Mouse (Mus musculus): ENCODE measurements around the gene Olfr1331. TPM values are rescaled to one million over a fixed set of nuclear protein-coding genes. Genes with fewer than 3 reads are reported as not detected.
"Not testable (repeated sequence)": the region's sequence is repeated elsewhere in the genome, so short reads cannot be mapped to it uniquely, and the experiment has no call there.

Gene Olfr1331
- total and polyA plus RNA-seq, 3 experiments: not detected

- Histone ChIP-seq H3K9ac (ENCODE audit: control insufficient read depth, low read depth, low read length, poor library complexity, severe bottlenecking) (no peak within 1 kb of the TSS), H3K27ac (ENCODE audit: control insufficient read depth, low read depth, low read length) (no peak within 1 kb of the TSS), H3K4me1 (ENCODE audit: control insufficient read depth in 1 of 2, insufficient read depth in 2 of 2, low read length in 2 of 2) (no peaks in the 10 kb centered on the region), H3K79me2 (ENCODE audit: control insufficient read depth, insufficient read depth, low read length, poor library complexity) (no peaks in the 10 kb centered on the region), H3K9me3 (replicated peaks; ENCODE audit: insufficient read depth, low read length) (no peaks in the 10 kb centered on the region), H3K36me3 (ENCODE audit: control insufficient read depth in 1 of 2, insufficient read depth in 2 of 2, low read length in 2 of 2) (no peaks in the 10 kb centered on the region), H3K4me3 (ENCODE audit: control insufficient read depth in 1 of 2, insufficient read depth in 1 of 2, low read depth in 2 of 2, low read length in 2 of 2) (no peak within 1 kb of the TSS), H3K27me3 (ENCODE audit: control insufficient read depth in 1 of 2, insufficient read depth in 2 of 2, low read length in 2 of 2) (peaks cover 0 to 2% of the 10 kb centered on the region in 2 experiments; a peak in 2 of 4 replicates)
- no peak for TF ChIP-seq GATA1 (IDR thresholded peaks at IDR 0.05; ENCODE audit: low read depth, low read length)
- no peak for TF ChIP-seq MAZ (IDR thresholded peaks at IDR 0.05; ENCODE audit: low read depth, low read length)
- TF ChIP-seq MXI1 (IDR thresholded peaks at IDR 0.05; ENCODE audit: low read depth, low read length): no peak
- TF ChIP-seq ZMIZ1 (IDR thresholded peaks at IDR 0.05; ENCODE audit: low read depth, low read length): no peak
- no peak for DNase-seq (ENCODE audit: low read depth, low spot score)
Observed at GRCm38 (mm10) chr4:118888297-118888696, 23.8 kb downstream of the Olfr1331 start, which contains the start of gene Olfr1330. TSS of gene Olfr1330 (plus strand) at chr4:118888597.

- Histone ChIP-seq H3K4me1 (ENCODE audit: control insufficient read depth in 1 of 2, insufficient read depth in 2 of 2, low read length in 2 of 2) (no peaks in the 10 kb centered on the region), H3K27me3 (ENCODE audit: control insufficient read depth in 1 of 2, insufficient read depth in 2 of 2, low read length in 2 of 2) (no peaks in the 10 kb centered on the region), H3K36me3 (ENCODE audit: control insufficient read depth in 1 of 2, insufficient read depth in 2 of 2, low read length in 2 of 2) (no peaks in the 10 kb centered on the region), H3K79me2 (ENCODE audit: control insufficient read depth, insufficient read depth, low read length, poor library complexity) (no peaks in the 10 kb centered on the region), H3K9me3 (replicated peaks; ENCODE audit: insufficient read depth, low read length) (no peaks in the 10 kb centered on the region), H3K9ac (ENCODE audit: control insufficient read depth, low read depth, low read length, poor library complexity, severe bottlenecking) (no peak overlapping the region), H3K4me3 (ENCODE audit: control insufficient read depth in 1 of 2, insufficient read depth in 1 of 2, low read depth in 2 of 2, low read length in 2 of 2) (no peak overlapping the region), H3K27ac (ENCODE audit: control insufficient read depth, low read depth, low read length) (no peak overlapping the region)
- no peak for DNase-seq (ENCODE audit: low read depth, low spot score)
- TF ChIP-seq MXI1 (IDR thresholded peaks at IDR 0.05; ENCODE audit: low read depth, low read length) (no peak), KAT2A (conservative IDR thresholded peaks at IDR 0.05; ENCODE audit: low read depth, low read length) (no peak), USF2 (IDR thresholded peaks at IDR 0.05; ENCODE audit: borderline replicate concordance in 1 of 2, insufficient read depth in 1 of 2, low read depth in 1 of 2, low read length in 2 of 2) (no peak), GATA1 (IDR thresholded peaks at IDR 0.05; ENCODE audit: low read depth, low read length) (no peak), RAD21 (IDR thresholded peaks at IDR 0.05; ENCODE audit: low read depth, low read length) (no peak), TAL1 (IDR thresholded peaks at IDR 0.05; ENCODE audit: low read length) (no peak), RCOR1 (IDR thresholded peaks at IDR 0.05; ENCODE audit: low read depth, low read length) (no peak), EP300 (IDR thresholded peaks at IDR 0.05; ENCODE audit: low read depth in 1 of 2, low read length in 2 of 2) (no peak), MAZ (IDR thresholded peaks at IDR 0.05; ENCODE audit: low read depth, low read length) (no peak), ETS1 (IDR thresholded peaks at IDR 0.05; ENCODE audit: low read depth, low read length) (no peak), POLR2AphosphoS2 (IDR thresholded peaks at IDR 0.05; ENCODE audit: low read length) (no peak), MEF2A (IDR thresholded peaks at IDR 0.05; ENCODE audit: extremely low read depth, insufficient replicate concordance, low read depth, low read length, poor library complexity, severe bottlenecking) (no peak)
Observed at GRCm38 (mm10) chr4:118901981-118902380, 37.5 kb downstream of the Olfr1331 start.

- not testable (repeated sequence) for DNase-seq (ENCODE audit: low read depth, low spot score); H3K27ac ChIP-seq (ENCODE audit: control insufficient read depth, low read depth, low read length); H3K27me3 ChIP-seq (ENCODE audit: control insufficient read depth in 1 of 2, insufficient read depth in 2 of 2, low read length in 2 of 2); H3K4me1 ChIP-seq (ENCODE audit: control insufficient read depth in 1 of 2, insufficient read depth in 2 of 2, low read length in 2 of 2); H3K9ac ChIP-seq (ENCODE audit: control insufficient read depth, low read depth, low read length, poor library complexity, severe bottlenecking); H3K4me3 ChIP-seq (ENCODE audit: control insufficient read depth in 1 of 2, insufficient read depth in 1 of 2, low read depth in 2 of 2, low read length in 2 of 2); H3K9me3 ChIP-seq (replicated peaks; ENCODE audit: insufficient read depth, low read length); H3K79me2 ChIP-seq (ENCODE audit: control insufficient read depth, insufficient read depth, low read length, poor library complexity); H3K36me3 ChIP-seq (ENCODE audit: control insufficient read depth in 1 of 2, insufficient read depth in 2 of 2, low read length in 2 of 2)
Observed at GRCm38 (mm10) chr4:118917365-118917764, 52.9 kb downstream of the Olfr1331 start, which contains the start of gene Olfr1329. TSS of gene Olfr1329 (minus strand) at chr4:118917465.

Other genes with a start within 250 kb of the Olfr1331 start
- gene Cfap57, start 243.9 kb upstream of the Olfr1331 start, total RNA-seq (2012; rRNA removed): not detected in 2 replicates
- not detected for gene Cfap57, start 243.9 kb upstream of the Olfr1331 start, polyA plus RNA-seq (2012; ENCODE audit: insufficient read depth in 1 of 2, insufficient read length in 2 of 2, low read depth in 1 of 2, low replicate concordance in 2 of 2, missing spikeins in 1 of 2)
- 313 and 357 TPM in 2 replicates for gene Ebna1bp2, start 243.8 kb upstream of the Olfr1331 start, total RNA-seq (2012; rRNA removed)
- gene Ebna1bp2, start 243.8 kb upstream of the Olfr1331 start, polyA plus RNA-seq (2012; ENCODE audit: insufficient read depth in 1 of 2, insufficient read length in 2 of 2, low read depth in 1 of 2, low replicate concordance in 2 of 2, missing spikeins in 1 of 2): 100 to 1,000 TPM in 1 of 2 experiments, not detected in 1; 378 TPM
- not detected in 2 replicates for gene Olfr62, start 205.7 kb upstream of the Olfr1331 start, total RNA-seq (2012; rRNA removed)
- gene Olfr62, start 205.7 kb upstream of the Olfr1331 start, polyA plus RNA-seq (2012; ENCODE audit: insufficient read depth in 1 of 2, insufficient read length in 2 of 2, low read depth in 1 of 2, low replicate concordance in 2 of 2, missing spikeins in 1 of 2): not detected
- not detected in 2 replicates for gene Olfr1342, start 171.9 kb upstream of the Olfr1331 start, total RNA-seq (2012; rRNA removed)
- not detected for gene Olfr1342, start 171.9 kb upstream of the Olfr1331 start, polyA plus RNA-seq (2012; ENCODE audit: insufficient read depth in 1 of 2, insufficient read length in 2 of 2, low read depth in 1 of 2, low replicate concordance in 2 of 2, missing spikeins in 1 of 2)
- not detected in 2 replicates for gene Olfr1341, start 161.1 kb upstream of the Olfr1331 start, total RNA-seq (2012; rRNA removed)
- gene Olfr1341, start 161.1 kb upstream of the Olfr1331 start, polyA plus RNA-seq (2012; ENCODE audit: insufficient read depth in 1 of 2, insufficient read length in 2 of 2, low read depth in 1 of 2, low replicate concordance in 2 of 2, missing spikeins in 1 of 2): not detected
- gene Olfr1340, start 144.5 kb upstream of the Olfr1331 start, total RNA-seq (2012; rRNA removed): not detected in 2 replicates
- not detected for gene Olfr1340, start 144.5 kb upstream of the Olfr1331 start, polyA plus RNA-seq (2012; ENCODE audit: insufficient read depth in 1 of 2, insufficient read length in 2 of 2, low read depth in 1 of 2, low replicate concordance in 2 of 2, missing spikeins in 1 of 2)
- not detected in 2 replicates for gene Olfr1339, start 132.5 kb upstream of the Olfr1331 start, total RNA-seq (2012; rRNA removed)
- gene Olfr1339, start 132.5 kb upstream of the Olfr1331 start, polyA plus RNA-seq (2012; ENCODE audit: insufficient read depth in 1 of 2, insufficient read length in 2 of 2, low read depth in 1 of 2, low replicate concordance in 2 of 2, missing spikeins in 1 of 2): not detected
- not detected in 2 replicates for gene Olfr1338, start 105.9 kb upstream of the Olfr1331 start, total RNA-seq (2012; rRNA removed)
- not detected for gene Olfr1338, start 105.9 kb upstream of the Olfr1331 start, polyA plus RNA-seq (2012; ENCODE audit: insufficient read depth in 1 of 2, insufficient read length in 2 of 2, low read depth in 1 of 2, low replicate concordance in 2 of 2, missing spikeins in 1 of 2)
- not detected in 2 replicates for gene Olfr1337, start 82.1 kb upstream of the Olfr1331 start, total RNA-seq (2012; rRNA removed)
- gene Olfr1337, start 82.1 kb upstream of the Olfr1331 start, polyA plus RNA-seq (2012; ENCODE audit: insufficient read depth in 1 of 2, insufficient read length in 2 of 2, low read depth in 1 of 2, low replicate concordance in 2 of 2, missing spikeins in 1 of 2): not detected
- not detected in 2 replicates for gene Olfr1335, start 54.7 kb upstream of the Olfr1331 start, total RNA-seq (2012; rRNA removed)
- gene Olfr1335, start 54.7 kb upstream of the Olfr1331 start, polyA plus RNA-seq (2012; ENCODE audit: insufficient read depth in 1 of 2, insufficient read length in 2 of 2, low read depth in 1 of 2, low replicate concordance in 2 of 2, missing spikeins in 1 of 2): not detected
- gene Olfr1333, start 28.4 kb upstream of the Olfr1331 start, total RNA-seq (2012; rRNA removed): not detected in 2 replicates
- not detected for gene Olfr1333, start 28.4 kb upstream of the Olfr1331 start, polyA plus RNA-seq (2012; ENCODE audit: insufficient read depth in 1 of 2, insufficient read length in 2 of 2, low read depth in 1 of 2, low replicate concordance in 2 of 2, missing spikeins in 1 of 2)
- gene Olfr1330, start 23.9 kb downstream of the Olfr1331 start, total RNA-seq (2012; rRNA removed): not detected in 2 replicates
- gene Olfr1330, start 23.9 kb downstream of the Olfr1331 start, polyA plus RNA-seq (2012; ENCODE audit: insufficient read depth in 1 of 2, insufficient read length in 2 of 2, low read depth in 1 of 2, low replicate concordance in 2 of 2, missing spikeins in 1 of 2): not detected
- gene Olfr1329, start 52.8 kb downstream of the Olfr1331 start, total RNA-seq (2012; rRNA removed): not detected in 2 replicates
- not detected for gene Olfr1329, start 52.8 kb downstream of the Olfr1331 start, polyA plus RNA-seq (2012; ENCODE audit: insufficient read depth in 1 of 2, insufficient read length in 2 of 2, low read depth in 1 of 2, low replicate concordance in 2 of 2, missing spikeins in 1 of 2)
- gene Olfr1328, start 74.0 kb downstream of the Olfr1331 start, total RNA-seq (2012; rRNA removed): not detected in 2 replicates
- gene Olfr1328, start 74.0 kb downstream of the Olfr1331 start, polyA plus RNA-seq (2012; ENCODE audit: insufficient read depth in 1 of 2, insufficient read length in 2 of 2, low read depth in 1 of 2, low replicate concordance in 2 of 2, missing spikeins in 1 of 2): not detected
- not detected in 2 replicates for gene Lao1, start 96.9 kb downstream of the Olfr1331 start, total RNA-seq (2012; rRNA removed)
- gene Lao1, start 96.9 kb downstream of the Olfr1331 start, polyA plus RNA-seq (2012; ENCODE audit: insufficient read depth in 1 of 2, insufficient read length in 2 of 2, low read depth in 1 of 2, low replicate concordance in 2 of 2, missing spikeins in 1 of 2): not detected
- 15.9 and 47.3 TPM in 2 replicates for gene Slc2a1, start 244.1 kb downstream of the Olfr1331 start, total RNA-seq (2012; rRNA removed)
- 10 to 100 TPM in 1 of 2 experiments, not detected in 1; 99.5 TPM for gene Slc2a1, start 244.1 kb downstream of the Olfr1331 start, polyA plus RNA-seq (2012; ENCODE audit: insufficient read depth in 1 of 2, insufficient read length in 2 of 2, low read depth in 1 of 2, low replicate concordance in 2 of 2, missing spikeins in 1 of 2)

Data from MEL (cell line).